Mouse (Mus musculus) spleen, postnatal 4 days (tissue): ENCODE measurements around the gene Snx14.

Source experiments
- DNase-seq, 2 experiments: peaks; one replicate each; pipeline ENCODE4 v3.0.0; 2022; ENCODE audit warnings: low spot score in 2 of 2

Gene Snx14

DNA sequence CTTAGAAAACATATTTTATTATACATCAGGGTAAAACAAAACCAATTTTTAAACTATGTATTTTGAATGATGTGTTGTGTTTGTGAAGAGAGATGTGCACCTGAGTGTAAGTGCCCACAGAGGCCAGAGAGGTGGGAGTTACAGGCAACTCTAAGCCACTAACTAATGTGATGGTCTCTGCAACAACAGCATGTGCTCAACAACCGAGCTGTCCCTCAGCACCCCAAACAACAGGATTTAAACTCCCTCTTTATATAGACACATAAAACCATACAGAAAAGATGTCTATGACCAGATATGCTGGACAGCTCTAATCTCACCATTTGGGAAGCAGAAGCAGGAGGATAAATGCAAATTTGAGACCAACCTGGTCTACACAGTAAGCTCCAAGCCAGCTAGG, 58.2 kb downstream of the Snx14 start:
- no peak for DNase-seq

DNA sequence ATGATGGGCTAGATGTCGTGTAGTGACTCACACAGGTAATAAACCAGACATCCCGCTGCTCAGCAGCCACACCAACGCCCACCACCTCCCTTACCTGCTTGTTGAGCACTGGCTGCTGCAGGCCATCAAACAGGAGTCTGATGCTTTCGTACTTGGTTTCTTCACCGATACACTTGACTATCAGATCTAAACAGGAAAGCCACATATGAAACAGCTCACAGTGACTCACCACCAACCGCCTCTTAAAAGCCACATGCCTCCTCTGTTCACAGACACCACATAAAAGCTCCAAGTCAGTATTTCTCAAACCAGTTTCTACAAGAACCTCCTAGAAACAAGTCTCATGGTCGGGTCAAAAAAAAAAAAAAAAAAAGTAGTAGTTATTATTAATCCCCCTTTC, 58.7 kb downstream of the Snx14 start:
- DNase-seq, result no peak

- DNase-seq, result no peak
Measured at GRCm38 (mm10) chr9:88379057-88379456, 59.7 kb downstream of the Snx14 start.

- no peak for DNase-seq
Measured at GRCm38 (mm10) chr9:88377483-88377882, 61.3 kb downstream of the Snx14 start.

- DNase-seq, result no peak
Measured at GRCm38 (mm10) chr9:88373001-88373400, 65.8 kb downstream of the Snx14 start.

DNA sequence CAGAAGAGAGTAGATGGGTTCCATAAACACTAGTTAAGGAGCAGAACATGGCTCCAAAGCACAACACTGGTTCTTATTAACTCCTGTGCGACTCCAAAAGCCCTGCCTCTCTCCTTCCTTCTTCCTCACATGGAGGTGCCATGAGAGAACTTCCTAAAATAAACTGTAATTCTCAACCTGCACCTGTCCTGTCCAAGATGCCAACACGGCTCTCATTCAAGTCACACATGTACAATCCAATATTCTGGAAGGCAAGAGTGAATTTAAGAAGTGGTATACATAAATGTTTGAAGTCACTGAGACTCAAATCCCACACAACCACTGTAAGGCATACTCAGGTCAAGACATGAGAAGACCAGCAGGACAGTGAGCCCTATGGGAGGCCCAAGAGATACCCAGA, 67.6 kb downstream of the Snx14 start:
- DNase-seq, result no peak

- no peak for DNase-seq
Measured at GRCm38 (mm10) chr9:88369666-88370065, 69.1 kb downstream of the Snx14 start.

DNA sequence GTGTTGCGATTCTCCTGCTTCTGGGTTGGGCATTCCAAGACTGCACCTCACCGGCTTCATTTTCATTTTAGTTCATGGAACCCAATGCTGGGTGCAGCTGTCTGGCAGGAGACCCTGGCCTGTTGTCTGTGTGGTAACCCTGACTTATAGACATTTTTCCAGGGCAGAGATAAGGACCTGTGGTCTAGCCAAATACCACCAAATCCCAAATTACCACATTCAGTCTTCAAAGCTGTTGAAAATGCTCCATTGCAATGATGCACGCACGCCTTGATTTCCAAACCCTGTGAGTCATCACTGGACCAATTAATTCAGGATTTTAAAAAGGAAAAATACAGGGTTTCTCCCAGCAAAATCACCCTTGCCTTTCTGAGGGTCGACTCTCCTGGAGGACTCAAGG, 70.3 kb downstream of the Snx14 start:
- no peak for DNase-seq

- DNase-seq, result no peak
Measured at GRCm38 (mm10) chr9:88367751-88368150, 71.0 kb downstream of the Snx14 start.

DNA sequence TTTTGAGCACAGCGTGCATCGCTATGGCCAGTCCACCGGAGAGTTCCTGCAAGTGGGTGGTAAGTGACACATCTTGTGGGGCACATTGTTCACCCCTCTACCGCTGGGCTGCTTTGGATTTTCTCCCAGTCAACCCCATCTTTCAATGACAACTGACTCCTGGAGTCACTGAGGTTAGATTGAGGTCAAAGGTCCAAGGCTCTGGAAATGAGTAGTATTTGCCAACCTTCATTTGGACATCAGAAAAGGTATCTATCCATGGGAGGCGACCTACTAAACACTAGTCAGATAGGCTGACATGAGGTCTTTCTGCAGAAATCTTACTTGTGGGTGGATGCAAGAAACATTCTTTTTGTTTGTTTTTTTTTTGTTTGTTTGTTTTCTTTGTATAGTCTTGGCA, 71.4 kb downstream of the Snx14 start:
- DNase-seq, result no peak

GRCm38 (mm10) chr9:88366819-88367218, 71.9 kb downstream of the Snx14 start:
- DNase-seq, result no peak

- no peak for DNase-seq
Measured at GRCm38 (mm10) chr9:88366308-88366707, 72.5 kb downstream of the Snx14 start.

DNA sequence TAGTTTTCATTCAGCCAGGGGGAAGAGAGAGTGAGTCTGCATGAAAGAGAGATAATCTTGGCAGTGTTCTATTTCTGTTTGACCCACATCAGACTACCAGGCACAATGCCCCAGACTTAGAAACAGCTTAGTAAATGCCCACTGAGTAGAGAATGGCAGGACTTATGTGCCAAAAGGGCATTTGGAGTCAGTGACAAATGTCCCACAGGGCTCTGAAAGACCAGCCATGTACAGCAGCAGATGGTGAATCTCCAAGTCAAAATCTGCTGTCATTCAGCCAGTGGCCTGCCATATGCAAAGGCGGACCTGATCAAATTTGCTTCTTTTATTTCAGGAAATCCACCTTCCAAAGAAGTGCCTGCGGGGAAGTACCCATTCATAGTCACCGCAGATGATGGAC, 75.7 kb downstream of the Snx14 start:
- DNase-seq, result no peak

- DNase-seq, result no peak
Measured at GRCm38 (mm10) chr9:88362055-88362850, 76.5 kb downstream of the Snx14 start.

DNA sequence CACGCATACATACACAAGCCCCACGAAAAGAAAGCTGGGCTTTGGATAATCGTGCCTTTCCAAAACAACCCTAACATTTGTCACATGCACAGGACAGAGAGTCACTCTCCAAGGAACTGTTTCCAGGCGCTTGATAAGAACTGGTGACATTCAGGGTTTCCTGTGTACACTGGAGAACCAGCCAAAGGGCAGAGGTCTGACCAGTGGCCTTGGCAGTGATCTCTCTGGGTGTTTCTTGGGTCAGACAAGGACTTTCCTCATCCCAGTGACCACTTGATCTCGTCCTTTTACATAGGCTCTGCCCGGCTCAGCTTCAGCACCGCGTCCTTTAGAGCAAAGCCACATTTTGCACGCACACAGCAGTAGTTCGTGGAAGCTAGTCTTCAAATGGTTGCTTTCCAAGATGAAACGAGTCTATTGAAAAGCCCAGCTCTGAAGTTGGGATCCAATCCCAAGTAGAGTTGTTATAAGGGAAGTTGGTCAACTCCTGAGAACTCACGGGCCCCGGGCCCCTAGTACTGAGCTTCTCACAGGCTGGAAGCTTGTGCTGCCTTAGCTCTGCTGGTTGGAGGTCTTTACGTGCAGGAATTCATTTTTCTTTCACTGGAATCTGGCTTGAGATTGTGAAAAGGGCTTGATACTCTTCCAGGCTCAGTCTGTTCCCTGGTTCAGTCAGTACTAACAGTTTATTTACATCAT, 77.4 kb downstream of the Snx14 start:
- peak in 1 of 2 experiments; percentile 42 for DNase-seq

DNA sequence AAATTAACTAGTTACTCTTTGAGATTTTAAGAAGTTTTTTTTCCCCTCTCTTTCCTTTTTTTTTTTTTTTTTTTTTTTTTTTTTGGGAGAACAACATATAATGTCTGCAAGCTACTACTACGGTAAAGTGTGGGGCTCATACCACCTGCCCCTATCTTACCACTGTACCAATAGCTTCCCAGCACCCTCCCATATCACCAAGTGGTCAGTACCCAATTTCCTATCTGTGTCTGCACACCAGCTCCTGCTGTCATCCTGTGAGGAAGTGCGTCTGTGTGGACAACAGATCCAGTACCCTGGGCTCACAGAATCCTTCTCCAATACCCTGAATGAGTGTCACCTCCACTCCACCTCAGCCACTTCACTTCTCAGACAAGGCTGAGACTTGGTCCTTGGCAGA, 79.6 kb downstream of the Snx14 start:
- DNase-seq, result no peak

- no peak for DNase-seq
Measured at GRCm38 (mm10) chr9:88357173-88357572, 81.6 kb downstream of the Snx14 start.

- DNase-seq, result no peak
Measured at GRCm38 (mm10) chr9:88353459-88353858, 85.3 kb downstream of the Snx14 start.

GRCm38 (mm10) chr9:88352741-88353140, 86.0 kb downstream of the Snx14 start:
- no peak for DNase-seq

GRCm38 (mm10) chr9:88351163-88351562, 87.6 kb downstream of the Snx14 start:
- no peak for DNase-seq

DNA sequence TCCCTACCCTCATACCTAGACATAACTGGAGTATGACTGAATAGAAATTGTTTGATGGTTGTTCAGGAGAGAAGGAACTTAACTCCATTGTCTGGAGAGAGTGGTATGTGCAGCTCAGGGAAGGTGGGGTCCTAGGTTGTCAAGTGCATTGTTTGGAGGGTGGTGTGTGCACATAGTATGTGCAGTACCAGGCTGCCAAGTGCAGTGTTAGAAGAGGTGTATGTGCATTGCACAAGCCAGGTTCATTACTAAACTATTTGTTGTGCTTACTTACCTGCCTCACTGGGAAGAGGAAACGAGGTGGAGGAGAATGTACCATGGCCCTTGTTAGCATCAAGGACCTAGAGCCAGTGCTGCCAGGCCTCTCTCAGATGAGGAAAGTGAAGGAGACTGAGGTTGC, 88.4 kb downstream of the Snx14 start:
- no peak for DNase-seq

DNA sequence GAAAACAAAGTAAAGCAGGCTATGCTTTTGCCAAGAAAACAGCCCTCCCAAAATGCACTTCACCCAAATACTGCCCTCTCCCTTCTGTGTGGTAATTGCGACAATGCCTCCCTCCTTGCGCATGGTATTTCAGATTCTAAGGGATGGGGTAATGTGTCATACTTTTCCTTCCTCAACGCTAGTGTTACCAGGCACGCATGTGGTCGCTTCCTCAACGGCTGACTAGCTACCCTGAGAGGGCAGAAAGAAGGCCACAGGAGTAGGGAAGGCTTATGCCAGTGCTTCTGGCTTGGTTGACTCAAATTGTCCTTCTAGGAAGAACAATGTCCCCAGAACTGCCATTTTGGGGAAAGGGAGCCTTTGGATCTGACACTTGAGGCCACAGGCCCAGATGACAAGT, 90.1 kb downstream of the Snx14 start:
- no peak for DNase-seq

DNA sequence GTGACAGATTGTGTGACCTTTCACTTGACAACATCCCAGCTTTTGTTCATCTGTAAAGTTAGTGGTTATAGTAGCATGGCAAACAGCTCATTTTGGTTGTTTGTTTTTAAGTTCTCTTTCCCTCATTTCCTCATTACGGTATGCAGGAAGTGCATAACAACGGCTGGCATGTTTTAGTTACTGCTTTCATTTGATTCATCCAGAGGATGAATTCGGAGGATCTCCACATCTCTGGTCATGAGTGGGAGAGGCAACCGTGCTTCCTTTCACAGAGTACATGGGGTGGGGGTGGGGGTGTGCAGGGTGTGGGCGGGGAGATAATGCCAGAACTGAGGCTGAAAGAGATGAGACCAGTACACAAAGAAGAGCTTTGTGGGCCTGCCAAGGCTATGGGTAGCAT, 91.9 kb downstream of the Snx14 start:
- DNase-seq, result no peak
